Mouse (Mus musculus): ENCODE data around the gene Cfap161.

The Cfap161 gene

DNA sequence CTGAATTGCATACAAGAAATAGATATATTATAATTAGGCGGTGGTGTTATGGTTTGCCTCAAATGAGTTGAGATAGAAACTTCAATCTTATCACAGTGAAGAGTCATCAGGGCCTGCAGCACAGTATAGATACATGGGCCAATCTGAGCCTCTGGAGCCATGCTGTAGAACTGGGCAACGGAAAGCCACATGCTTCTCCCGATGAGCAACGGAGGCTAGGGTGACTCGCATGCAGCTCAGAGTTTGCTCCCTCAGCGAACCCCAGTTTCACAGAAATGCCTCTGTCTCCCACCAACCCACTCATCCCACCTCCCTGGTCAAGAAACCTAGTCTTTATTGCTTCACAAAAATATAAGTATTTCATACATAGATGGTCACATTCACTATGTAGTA is 6.8 kb upstream of the Cfap161 start:
- DNase-seq, result no peak

DNA sequence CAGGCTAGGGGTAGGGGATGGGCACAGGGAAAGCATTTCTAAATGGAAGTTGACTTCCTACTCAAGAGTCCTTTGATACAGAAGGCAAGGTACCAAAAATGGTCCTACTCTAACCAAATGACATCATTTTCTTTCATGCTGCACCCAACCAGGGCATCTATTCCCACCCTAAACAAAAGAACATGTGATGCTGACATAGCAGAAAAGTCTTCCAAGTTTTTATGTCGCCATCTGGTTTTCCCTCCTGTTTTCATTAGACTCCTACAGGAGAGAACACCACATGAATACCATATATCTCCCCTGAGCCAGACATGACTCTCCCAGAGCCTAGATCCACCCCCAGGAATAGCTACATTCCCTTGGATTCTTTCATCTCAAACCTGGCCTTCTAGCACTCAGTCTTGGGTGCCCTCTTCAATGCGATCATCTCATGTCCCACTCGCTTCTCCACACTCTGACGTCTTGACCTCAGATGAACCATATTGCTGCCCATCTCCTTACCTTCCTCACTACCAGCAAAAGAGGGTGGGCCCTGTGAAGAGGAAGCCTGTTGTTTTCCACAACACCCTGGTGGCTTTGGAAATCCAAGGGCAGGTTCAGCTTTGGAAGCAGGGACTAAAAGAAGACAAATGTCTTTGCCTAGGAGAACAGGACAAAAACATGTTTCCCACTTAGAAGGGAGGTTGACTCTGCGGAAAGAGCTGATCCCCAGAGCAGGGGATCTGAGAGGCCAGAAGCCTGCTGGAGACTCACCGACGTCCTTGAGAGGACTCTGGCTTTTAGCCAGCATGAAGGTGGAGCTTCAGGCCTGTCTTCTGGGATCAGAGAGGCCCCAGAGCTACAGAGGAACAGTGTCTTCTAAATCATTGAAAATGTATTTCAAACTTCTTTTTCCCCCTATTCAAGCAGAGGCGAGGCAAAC is 6.1 kb upstream of the Cfap161 start:
- DNase-seq, result no peak

DNA sequence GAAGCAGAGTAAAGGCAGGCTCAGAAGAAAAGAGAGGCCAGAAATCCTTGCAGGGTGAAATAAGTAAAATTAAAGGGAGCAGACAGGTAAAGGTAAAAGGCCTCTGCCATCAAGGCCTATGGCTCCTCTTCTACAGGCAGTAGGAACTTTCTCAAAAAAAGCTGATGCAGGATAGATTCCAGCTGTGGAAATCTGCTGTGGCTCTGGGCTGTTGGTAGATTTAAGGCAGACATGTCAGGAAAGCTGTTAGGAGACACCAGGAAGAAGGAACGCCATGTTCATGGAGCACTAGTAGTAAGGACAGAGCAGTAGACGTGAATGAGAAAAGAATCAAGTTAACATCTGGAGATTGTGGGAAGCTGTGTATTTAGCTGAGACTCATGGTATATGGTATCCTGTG is 5.4 kb upstream of the Cfap161 start:
- DNase-seq, result no peak

DNA sequence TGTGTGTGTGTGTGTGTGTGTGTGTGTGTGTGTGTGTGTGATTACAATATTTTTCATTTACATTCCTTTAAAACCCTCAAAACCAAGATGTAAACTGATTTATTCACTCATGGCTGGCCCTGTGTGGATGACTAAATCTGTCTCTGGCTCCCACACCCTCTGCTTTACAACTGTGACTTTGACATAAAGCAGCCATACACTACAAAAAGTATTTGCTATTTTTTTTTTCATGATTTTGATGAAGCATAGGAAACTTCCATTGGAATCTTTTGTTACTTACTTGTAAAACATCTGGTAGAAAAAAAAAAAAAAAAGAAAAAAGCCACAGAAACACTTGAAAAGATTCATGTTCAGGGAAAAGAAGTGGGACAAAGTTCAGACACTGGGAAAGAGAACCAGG is 3.3 kb upstream of the Cfap161 start:
- no peak for DNase-seq

DNA sequence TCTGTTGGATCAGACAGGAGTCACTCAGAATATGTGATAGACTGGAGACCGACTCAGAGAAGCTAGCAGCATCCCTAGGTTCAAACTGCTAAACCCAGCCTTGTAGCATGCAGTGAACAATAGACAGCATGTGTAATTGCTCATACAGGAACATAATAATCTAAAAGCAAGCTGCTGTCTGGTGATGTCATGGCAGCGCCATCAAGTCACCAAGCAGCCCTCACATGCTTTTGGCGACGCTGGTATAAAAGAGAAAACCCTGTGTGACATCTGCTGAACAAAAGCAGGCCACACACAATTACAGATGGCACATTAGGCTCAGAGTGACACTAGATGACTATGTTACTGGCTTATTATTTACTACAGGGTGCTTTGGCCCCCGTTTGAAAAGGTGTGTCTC is 1.5 kb upstream of the Cfap161 start:
- no peak for DNase-seq

DNA sequence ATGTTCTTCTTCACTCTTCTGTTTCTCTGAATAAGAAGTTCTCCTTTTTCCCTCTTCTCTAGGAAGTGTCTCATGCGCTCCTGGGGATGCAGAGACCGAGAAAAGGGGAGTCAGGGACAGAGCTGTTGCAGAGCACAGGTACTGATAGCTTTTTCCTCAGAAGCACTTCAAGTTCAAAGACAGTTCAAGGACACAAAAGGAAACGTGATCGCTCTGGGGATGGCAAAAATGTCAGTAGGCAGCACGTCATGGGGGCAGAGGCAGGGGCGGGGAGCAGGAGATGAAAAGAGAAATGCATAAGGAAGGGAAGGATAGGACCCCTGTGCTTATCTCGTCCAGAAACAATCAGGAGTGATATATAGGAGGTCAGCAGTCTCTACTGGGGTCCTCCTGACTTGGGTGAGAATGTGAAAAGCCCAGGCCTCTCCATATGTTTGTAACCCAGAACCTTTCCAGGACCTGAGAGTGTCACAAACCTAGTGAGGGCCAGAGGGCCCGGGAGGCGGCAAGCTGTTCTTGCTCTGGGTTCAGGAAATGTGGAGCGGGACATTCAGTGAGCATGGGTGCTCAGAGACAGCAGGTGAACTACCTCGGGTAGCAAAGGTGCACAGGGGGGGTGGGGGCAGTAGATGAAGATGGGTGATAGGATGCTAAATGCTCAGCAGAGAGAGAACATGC is 535 bp downstream of the Cfap161 start:
- peak in 1 of 2 experiments; percentile 16 for DNase-seq

DNA sequence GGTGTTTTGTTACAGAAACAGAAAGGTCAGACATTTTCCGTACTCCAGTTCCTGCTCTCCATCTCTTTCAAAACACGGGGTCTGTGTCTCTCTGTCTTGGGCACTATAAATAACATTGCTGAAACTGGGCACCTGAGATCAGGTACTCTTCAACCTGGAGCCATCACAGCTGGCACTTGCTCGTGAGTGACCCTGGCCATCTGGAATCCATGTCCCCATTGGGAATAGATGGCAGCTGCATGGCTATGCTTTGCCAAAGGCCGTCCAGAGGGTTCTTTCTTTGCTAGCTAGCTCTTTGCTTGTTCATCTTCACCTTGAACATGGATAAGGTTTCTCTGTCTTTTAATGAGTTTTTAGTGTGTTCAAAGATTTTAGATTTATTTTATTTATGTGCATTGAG is 13.8 kb downstream of the Cfap161 start:
- DNase-seq, result no peak

DNA sequence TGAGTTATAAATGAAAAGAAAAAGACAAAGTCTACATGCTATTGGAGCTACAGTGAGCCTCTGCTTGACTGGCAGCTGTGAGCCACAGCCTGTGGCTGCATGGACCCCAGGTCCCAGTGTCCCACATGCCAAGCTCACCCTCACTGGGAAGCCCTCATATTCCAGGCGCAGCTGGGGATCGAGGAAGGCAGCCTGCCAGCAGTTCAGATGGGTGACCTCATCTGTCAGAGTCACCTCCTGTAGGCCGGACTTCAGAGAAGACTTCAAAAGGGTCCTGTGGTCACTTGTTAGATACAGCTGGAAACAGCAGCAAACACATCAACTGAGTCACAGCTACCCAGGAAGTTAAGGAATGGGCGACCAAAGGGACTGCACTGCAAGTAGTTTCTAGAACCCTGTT is 14.7 kb downstream of the Cfap161 start:
- no peak for DNase-seq

DNA sequence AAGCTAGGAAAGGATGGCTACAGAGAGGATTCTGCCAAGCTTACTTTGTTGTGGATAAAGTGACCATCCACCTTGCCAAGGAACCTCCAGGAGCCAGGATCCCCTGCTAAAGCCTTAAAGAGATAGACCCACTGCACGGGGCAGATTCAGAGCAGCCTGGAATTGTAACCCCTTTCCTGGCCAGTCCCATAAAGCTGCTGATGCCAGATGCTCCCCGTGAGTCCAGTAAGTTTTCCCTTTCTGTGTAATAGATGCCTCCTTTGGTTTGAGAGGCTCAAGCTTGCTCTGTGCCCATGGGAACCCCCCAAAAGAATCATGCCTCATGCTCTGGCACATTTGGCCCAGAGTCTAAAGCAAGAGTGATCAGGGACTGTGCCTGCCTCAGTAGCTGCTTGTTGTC is 15.7 kb downstream of the Cfap161 start:
- no peak for DNase-seq

DNA sequence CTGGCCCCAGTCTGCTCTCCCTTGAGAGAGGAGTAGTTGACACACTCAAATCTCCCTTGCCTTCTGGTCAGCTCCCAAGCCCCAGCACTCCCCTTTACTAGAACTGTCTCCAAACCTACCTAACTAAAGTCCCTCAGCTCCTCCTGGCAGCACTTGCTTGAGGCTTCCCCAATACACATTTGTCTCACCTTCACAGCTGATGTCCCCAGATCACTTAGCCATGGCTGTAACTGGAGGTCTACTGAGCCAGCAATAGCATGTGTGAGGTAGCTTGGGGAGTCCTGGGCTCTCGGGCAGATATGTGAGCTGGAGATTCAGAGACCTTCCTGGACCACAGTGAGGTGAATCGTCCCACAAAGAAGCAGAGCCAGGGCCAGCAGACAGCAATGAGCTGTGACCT is 16.2 kb downstream of the Cfap161 start:
- DNase-seq, result no peak

DNA sequence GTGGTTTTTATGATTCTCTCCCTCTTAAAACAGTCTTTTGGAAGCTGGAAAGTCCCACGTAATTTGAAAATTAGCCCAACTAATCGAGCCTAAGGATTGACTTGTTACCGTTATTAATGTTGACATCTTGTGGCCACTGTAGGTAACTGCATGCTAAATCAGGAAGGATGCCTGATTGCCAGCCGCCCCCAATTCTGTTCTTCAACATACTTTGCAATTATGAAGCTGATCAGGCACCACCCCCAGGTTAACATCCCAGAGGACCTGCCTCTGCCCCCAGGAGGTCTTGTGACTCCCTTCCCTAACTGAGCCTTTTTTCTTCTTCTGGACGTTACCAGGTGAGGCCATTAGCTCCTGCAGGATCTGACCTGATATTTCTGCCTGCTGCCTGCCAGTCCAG is 20.0 kb downstream of the Cfap161 start:
- peak in 1 of 2 experiments; percentile 20 for DNase-seq

DNA sequence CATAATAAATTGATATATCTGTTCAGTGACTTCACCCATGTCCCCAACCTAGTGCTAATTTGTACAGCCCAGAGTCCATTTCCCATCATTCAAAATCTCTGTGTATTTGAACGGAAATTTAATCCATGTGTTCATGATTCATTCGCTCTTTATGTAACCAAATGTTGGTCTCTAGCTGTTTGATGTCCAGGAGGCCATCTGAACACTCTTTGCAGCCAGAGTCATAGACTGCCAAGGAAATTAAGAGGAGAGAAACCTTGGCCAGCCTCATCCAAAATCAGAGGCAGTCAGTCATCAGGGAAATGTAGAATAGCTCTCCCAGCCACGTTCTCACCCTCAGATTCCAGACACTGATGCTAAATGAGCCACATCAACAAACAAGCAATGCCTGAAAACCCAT is 31.0 kb downstream of the Cfap161 start:
- DNase-seq, result no peak

DNA sequence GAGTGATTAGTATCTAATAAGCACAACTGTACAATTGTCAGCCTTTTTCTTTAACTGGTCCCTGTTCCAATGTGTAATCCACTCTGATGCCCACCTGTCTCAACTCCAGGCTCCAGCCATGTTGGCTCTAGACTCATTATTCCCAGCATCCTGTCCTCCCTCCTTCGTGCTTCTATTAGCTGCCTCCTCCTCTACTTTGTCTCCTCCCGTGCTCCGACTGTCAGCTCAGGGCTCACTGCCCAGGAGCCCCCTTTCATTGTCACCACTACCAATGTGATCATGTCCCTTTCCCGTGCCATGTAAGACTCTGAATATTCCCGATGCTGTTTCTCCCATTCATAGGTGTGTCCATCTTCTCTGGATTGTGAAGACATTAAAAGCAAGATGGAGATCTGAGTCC is 32.3 kb downstream of the Cfap161 start:
- DNase-seq, result no peak

DNA sequence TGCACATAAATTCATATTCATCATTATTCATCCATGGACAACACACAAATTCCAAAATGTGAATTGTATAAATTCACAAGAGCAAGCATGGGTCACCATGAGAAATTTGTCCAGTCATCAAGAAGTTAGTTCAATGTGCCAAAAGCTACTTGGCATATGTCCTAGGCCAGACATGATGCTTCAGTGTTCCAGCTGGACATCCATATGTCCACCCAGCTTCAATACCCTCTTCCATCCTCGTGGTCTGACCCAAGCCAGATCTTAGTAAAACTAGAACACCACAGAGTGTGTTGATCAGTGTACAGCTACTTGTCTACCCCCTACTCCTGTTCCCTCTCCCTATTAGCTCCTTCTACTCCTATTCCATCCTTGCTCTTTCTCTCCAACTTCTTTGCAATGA is 43.6 kb downstream of the Cfap161 start:
- DNase-seq, result no peak

DNA sequence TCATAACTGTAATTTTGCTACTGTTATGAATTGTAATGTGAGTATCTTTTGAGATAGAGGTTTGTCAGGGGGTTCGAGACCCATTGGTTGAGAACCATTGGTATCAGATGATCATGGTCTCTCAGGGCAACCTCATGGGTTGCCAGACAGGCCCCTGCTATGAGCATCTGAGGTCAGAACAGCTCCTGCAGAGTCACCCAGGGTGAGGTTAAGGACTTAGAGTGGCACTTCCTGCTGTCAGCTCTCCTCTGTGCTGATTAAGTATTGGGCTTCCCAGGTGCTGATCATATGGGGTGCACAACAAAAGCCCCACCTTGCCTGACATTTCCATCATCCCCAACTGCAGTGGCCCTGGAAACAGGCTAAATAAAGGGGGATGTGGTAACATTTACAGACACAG is 46.3 kb downstream of the Cfap161 start:
- no peak for DNase-seq

DNA sequence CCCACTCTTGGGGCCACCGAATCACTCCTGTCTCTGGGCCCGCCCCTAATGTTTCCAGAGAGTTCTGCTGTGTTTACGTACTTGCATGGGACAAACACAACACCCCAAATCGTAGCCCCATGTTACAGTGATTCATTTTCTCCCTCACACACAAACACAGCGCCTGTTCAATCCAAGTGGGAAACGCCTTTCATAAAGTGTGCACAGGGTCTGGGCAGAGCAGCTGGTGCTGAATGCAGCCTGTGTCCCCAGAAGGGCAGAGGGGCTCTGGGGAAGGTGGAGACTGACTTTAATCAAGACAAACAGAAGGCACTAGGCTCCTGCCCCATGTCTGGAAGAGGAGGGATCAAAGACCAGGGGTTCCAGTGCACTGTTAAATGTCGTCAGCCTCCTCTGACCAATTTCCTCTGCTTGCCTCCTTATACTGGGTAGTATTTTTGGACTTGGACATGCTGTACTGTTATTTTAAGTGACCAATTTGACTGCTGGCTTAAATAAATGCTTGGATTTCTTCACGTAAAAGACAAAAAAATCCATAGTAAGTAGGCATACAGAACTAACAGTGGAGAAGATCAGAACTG is 48.5 kb downstream of the Cfap161 start:
- no peak for DNase-seq

DNA sequence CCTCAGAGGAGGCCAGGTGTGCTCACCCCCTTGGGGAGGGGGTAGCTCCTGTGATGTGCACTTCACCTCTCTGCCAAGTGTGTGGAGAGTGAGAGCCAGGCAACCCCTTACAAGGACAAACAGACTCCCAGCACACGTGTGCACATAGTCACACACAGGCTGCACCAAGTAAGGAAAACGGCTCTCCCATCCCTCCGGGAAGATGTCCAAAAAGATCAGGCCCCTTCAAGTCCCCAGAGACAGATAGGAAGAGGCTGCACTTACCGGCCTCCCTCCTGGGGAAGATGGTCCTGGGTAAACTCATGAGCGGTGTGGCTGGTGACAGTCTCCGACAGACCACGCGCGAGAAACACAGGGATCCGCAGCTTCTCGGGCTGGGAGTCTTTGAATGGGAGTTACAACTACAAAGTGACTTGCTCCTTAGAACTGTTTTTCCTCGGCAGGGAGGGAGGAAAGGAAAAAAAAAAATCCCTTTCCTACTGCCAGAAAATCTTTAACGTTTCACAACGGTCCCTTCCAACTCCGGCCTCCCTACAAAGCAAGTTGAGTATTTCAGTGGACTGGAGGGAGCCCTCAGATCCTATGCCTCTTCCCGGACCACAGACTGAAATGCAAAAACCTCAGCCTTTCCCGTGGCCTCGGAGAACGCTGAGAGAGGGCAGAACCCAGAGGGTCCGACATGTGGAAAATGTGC is 49.1 kb downstream of the Cfap161 start, which contains the start of gene Il16:
Il16 (minus strand) TSS at position 314 of the 694 bp plus-strand sequence.
- DNase-seq, result no peak

DNA sequence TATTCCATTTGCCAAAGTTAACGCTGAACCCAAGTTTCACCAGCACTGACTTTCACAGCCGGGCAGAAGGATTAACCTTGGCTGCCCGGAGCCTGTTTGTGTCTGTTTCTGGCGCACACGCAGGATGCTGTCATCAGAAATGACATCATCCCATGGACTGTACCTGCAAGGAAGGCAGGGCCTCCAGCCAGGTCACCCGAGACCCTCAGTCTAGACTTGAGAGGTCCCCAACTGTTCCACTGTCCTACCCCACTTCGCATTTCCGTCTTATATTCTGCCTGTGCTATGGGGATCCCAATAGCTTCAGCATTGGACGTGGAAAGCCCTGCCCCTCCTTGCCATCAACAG is 49.6 kb downstream of the Cfap161 start:
- no peak for DNase-seq

DNA sequence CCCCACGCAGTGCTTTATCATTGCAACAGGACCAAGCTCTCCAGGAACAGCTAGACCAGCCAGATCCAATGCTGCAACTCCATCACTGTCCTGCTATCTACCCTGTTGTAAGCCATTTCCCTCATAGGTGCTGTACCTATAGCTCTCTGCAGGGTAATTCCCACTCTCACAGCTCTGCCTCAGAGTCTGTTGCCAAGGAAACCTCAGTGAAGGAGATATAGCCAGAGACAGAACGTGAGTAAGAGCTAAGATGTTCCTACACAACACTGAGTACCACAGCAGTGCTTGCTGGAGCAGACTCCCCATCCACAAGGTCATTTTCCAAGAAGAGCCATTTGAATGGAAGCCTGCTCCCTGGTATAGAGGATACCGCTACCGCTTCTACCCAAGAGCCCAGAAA is 50.4 kb downstream of the Cfap161 start:
- no peak for DNase-seq

DNA sequence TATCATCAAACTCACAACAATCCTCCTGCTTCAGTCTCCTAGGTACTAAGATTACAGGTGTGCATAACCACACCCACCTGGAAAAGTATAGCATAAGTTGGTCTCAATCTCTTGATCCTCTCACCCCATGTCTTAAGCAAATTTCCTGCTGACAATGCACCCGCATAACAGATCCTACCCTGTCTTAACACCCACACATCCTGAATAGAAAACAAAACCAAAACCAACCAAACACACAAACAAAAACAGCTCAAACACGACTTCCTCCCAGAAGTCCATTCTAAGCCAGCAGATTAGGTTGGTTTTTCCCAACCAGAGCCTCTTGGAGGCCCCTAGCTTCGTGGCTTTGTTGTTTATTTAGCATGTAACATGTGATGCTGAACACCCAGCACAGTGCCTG is 52.0 kb downstream of the Cfap161 start:
- DNase-seq, result no peak

DNA sequence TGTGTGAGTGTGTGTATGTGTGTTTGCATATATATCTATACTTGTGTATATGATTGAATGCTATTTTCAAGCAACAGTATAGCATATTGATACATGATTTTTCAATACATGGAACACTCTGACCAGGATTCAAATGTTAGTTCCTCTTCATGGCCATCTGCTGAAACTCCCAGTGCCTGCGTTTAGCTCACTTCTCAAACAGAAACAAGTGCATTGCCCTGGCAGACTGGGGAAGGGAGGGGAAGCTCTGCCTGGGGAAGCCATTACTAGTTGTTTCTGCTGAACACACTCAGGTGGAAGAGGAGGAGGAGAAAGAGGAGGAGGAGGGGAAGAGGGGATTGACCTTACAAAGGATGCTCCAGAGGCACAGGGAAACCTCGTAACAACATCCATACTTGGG is 52.7 kb downstream of the Cfap161 start:
- no peak for DNase-seq

DNA sequence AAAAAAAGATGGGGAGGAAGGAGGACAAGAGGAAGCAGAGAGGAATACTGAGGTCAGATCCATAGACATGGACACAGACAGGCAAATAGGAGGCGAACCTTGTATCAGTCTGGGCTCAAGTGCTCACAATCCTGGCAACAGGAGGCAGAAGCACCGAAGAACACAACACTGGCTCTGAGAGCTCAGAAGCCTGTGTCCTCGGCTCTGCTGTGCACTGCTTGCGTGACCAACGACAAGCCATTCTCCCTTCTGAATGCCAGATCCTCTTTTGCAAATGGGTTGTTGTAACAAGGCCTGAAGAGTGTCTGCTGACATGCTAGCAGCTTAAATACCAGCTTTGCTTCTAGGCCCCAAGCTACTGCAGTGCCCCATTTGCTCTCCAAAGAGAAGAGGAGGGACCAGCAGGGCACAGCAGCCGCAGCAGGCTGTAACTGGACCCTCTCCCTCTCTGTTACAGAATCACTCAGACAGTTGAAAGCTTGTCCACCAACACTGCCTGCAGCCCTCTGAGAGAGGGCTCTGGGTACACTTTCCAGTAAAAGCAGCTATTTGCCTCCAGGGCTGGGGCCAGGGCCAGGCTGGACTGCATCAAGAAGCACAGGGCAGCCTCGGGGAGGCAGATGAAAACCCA is 54.9 kb downstream of the Cfap161 start:
- no peak for DNase-seq
